Mouse (Mus musculus) lung, embryonic 16.5 days (tissue): ENCODE data around the gene Maats1. TPM values are rescaled to one million over a fixed set of nuclear protein-coding genes. Genes with fewer than 3 reads are reported as not detected.
A peak's percentile ranks its signal among the peaks of the same experiment; 100 is the strongest.

Source experiments
- ATAC-seq: fragments of 200-750 bp; cut with Nextera tagmentation; 2 replicates; pipeline ENCODE4 v1.8.0; 2017; ENCODE audit warnings: low read depth, mild to moderate bottlenecking, moderate library complexity
- H3K27ac ChIP-seq: fragments of 300-500 bp; sonication (generic); 2 replicates; pipeline ENCODE4 v1.5.1; 2014; ENCODE audit warnings: mild to moderate bottlenecking, control low read depth, low read length
- H3K27me3 ChIP-seq: fragments of 300-500 bp; sonication (generic); 2 replicates; pipeline ENCODE4 v1.6.1; 2014; ENCODE audit warnings: low read depth, low read length, mixed read lengths; ENCODE audit not compliant: control insufficient read depth, insufficient read depth
- H3K36me3 ChIP-seq: fragments of 300-500 bp; sonication (generic); 2 replicates; pipeline ENCODE4 v1.6.1; 2014; ENCODE audit warnings: low read length; ENCODE audit not compliant: control insufficient read depth, insufficient read depth
- H3K4me1 ChIP-seq: fragments of 300-500 bp; sonication (generic); replicated peaks from 2 replicates; pipeline ENCODE4 v1.6.1; 2014; ENCODE audit warnings: low read length, mixed read lengths; ENCODE audit not compliant: control insufficient read depth, insufficient read depth
- H3K4me2 ChIP-seq: fragments of 300-500 bp; sonication (generic); 2 replicates; pipeline ENCODE4 v1.6.1; 2014; ENCODE audit warnings: low read depth, low read length, control low read depth
- H3K4me3 ChIP-seq: fragments of 300-500 bp; sonication (generic); 2 replicates; pipeline ENCODE4 v1.5.1; 2014; ENCODE audit warnings: mild to moderate bottlenecking, low read length, control low read depth
- H3K9ac ChIP-seq: fragments of 300-500 bp; sonication (generic); 2 replicates; pipeline ENCODE4 v1.6.1; 2014; ENCODE audit warnings: low read length, control low read depth
- H3K9me3 ChIP-seq: fragments of 300-500 bp; sonication (generic); 2 replicates; pipeline ENCODE4 v1.6.1; 2016; ENCODE audit warnings: low read length; ENCODE audit not compliant: control insufficient read depth
- WGBS: fragments of 180-500 bp; shearing (Covaris S2); extraction: QIAGEN DNeasy Blood & Tissue Kit; methylation state at CpG from one replicate; pipeline ENCODE4 v1.1.7; 2014; 5-methylcytosine and 5-hydroxymethylcytosine counted together
- polyA plus RNA-seq: library from polyadenylated mRNA; unstranded; fragments of >200 nt; fragmentation: Nextera tagmentation; extraction: Ambion mirVana; gene quantifications from 2 replicates; pipeline ENCODE4 v1.2.1, GENCODE M21; 2015

Gene Maats1
- polyA plus RNA-seq, 1 experiment from 2014 or later: 1.9 TPM

GRCm38 (mm10) chr16:38379493-38379892 is 37.5 kb upstream of the Maats1 start:
- H3K4me2 ChIP-seq: no peak overlapping the region
- H3K9ac ChIP-seq: no peak overlapping the region
- H3K4me1 ChIP-seq: no peaks in the 10 kb centered on the region; the same call in 1 of the 2 replicates
- no peak for ATAC-seq
- WGBS: 44% methylated on average over 3 of the region's 3 CpGs
- H3K4me3 ChIP-seq: no peak overlapping the region
- H3K27me3 ChIP-seq: no peaks in the 10 kb centered on the region
- no peaks in the 10 kb centered on the region for H3K9me3 ChIP-seq
- H3K27ac ChIP-seq: no peak overlapping the region
- no peaks in the 10 kb centered on the region for H3K36me3 ChIP-seq

GRCm38 (mm10) chr16:38379088-38379487 is 37.1 kb upstream of the Maats1 start:
- ATAC-seq: no peak
- H3K4me3 ChIP-seq: no peak overlapping the region
- no peak overlapping the region for H3K27ac ChIP-seq
- no peaks in the 10 kb centered on the region for H3K9me3 ChIP-seq
- H3K4me2 ChIP-seq: no peak overlapping the region
- 13% methylated on average over 6 of the region's 6 CpGs for WGBS
- H3K36me3 ChIP-seq: no peaks in the 10 kb centered on the region
- H3K9ac ChIP-seq: no peak overlapping the region
- no peaks in the 10 kb centered on the region for H3K27me3 ChIP-seq
- no peaks in the 10 kb centered on the region; the same call in 1 of the 2 replicates for H3K4me1 ChIP-seq

- H3K4me3 ChIP-seq: no peak overlapping the region
- 80% methylated on average over 6 of the region's 6 CpGs for WGBS
- H3K27ac ChIP-seq: no peak overlapping the region
- H3K36me3 ChIP-seq: no peaks in the 10 kb centered on the region
- no peaks in the 10 kb centered on the region for H3K9me3 ChIP-seq
- no peaks in the 10 kb centered on the region for H3K27me3 ChIP-seq
- H3K4me2 ChIP-seq: no peak overlapping the region
- ATAC-seq: no peak
- no peak overlapping the region for H3K9ac ChIP-seq
- no peaks in the 10 kb centered on the region; the same call in 1 of the 2 replicates for H3K4me1 ChIP-seq
These were observed 36.6 kb upstream of the Maats1 start for GRCm38 (mm10) chr16:38378591-38378990.

- ATAC-seq: no peak
- no peak overlapping the region for H3K9ac ChIP-seq
- no peaks in the 10 kb centered on the region for H3K27me3 ChIP-seq
- no peaks in the 10 kb centered on the region for H3K36me3 ChIP-seq
- no peaks in the 10 kb centered on the region for H3K9me3 ChIP-seq
- no peak overlapping the region for H3K27ac ChIP-seq
- WGBS: 78% methylated on average over 6 of the region's 6 CpGs
- no peaks in the 10 kb centered on the region; the same call in 1 of the 2 replicates for H3K4me1 ChIP-seq
- no peak overlapping the region for H3K4me3 ChIP-seq
- H3K4me2 ChIP-seq: no peak overlapping the region
These were observed 35.6 kb upstream of the Maats1 start for GRCm38 (mm10) chr16:38377546-38377945.

GRCm38 (mm10) chr16:38376841-38377249 is 34.9 kb upstream of the Maats1 start:
- Histone ChIP-seq H3K9me3 (no peaks in the 10 kb centered on the region), H3K4me2 (peak overlapping the region; percentile 61), H3K27ac (no peak overlapping the region), H3K27me3 (no peaks in the 10 kb centered on the region), H3K9ac (peak overlapping the region; percentile 63), H3K4me3 (peak overlapping the region; percentile 45), H3K36me3 (no peaks in the 10 kb centered on the region), H3K4me1 (no peaks in the 10 kb centered on the region; the same call in 1 of the 2 replicates)
- 43% methylated on average over 8 of the region's 8 CpGs for WGBS
- ATAC-seq: peak; percentile 59

- H3K4me1 ChIP-seq: no peaks in the 10 kb centered on the region; the same call in 1 of the 2 replicates
- WGBS: 38% methylated on average over 17 of the region's 17 CpGs
- peak overlapping the region; percentile 45 for H3K4me3 ChIP-seq
- H3K36me3 ChIP-seq: no peaks in the 10 kb centered on the region
- H3K27me3 ChIP-seq: no peaks in the 10 kb centered on the region
- no peaks in the 10 kb centered on the region for H3K9me3 ChIP-seq
- ATAC-seq: peak; percentile 88
- no peak overlapping the region for H3K27ac ChIP-seq
- peak overlapping the region; percentile 61 for H3K4me2 ChIP-seq
- H3K9ac ChIP-seq: peak overlapping the region; percentile 63
These were observed 34.4 kb upstream of the Maats1 start for GRCm38 (mm10) chr16:38376163-38376840.

- Histone ChIP-seq H3K9ac (no peak overlapping the region), H3K9me3 (no peaks in the 10 kb centered on the region), H3K4me2 (no peak overlapping the region), H3K27ac (no peak overlapping the region), H3K4me3 (no peak overlapping the region), H3K27me3 (no peaks in the 10 kb centered on the region), H3K36me3 (no peaks in the 10 kb centered on the region), H3K4me1 (no peaks in the 10 kb centered on the region; the same call in 1 of the 2 replicates)
- ATAC-seq: no peak
- WGBS: 70% methylated on average over 7 of the region's 7 CpGs
These were observed 33.2 kb upstream of the Maats1 start for GRCm38 (mm10) chr16:38375182-38375581.

GRCm38 (mm10) chr16:38374379-38375140 is 32.6 kb upstream of the Maats1 start:
- 72% methylated on average over 10 of the region's 10 CpGs for whole genome bisulfite sequencing
- H3K9me3 ChIP-seq: no peaks in the 10 kb centered on the region
- no peak overlapping the region for H3K4me2 ChIP-seq
- H3K9ac ChIP-seq: no peak overlapping the region
- ATAC-seq: no peak
- H3K4me3 ChIP-seq: no peak overlapping the region
- H3K27ac ChIP-seq: no peak overlapping the region
- no peaks in the 10 kb centered on the region; the same call in 1 of the 2 replicates for H3K4me1 ChIP-seq
- H3K27me3 ChIP-seq: no peaks in the 10 kb centered on the region
- H3K36me3 ChIP-seq: no peaks in the 10 kb centered on the region

- H3K4me1 ChIP-seq: no peaks in the 10 kb centered on the region; the same call in 1 of the 2 replicates
- H3K27me3 ChIP-seq: no peaks in the 10 kb centered on the region
- H3K27ac ChIP-seq: no peak overlapping the region
- ATAC-seq: no peak
- no peak overlapping the region for H3K9ac ChIP-seq
- H3K36me3 ChIP-seq: no peaks in the 10 kb centered on the region
- H3K9me3 ChIP-seq: no peaks in the 10 kb centered on the region
- no peak overlapping the region for H3K4me3 ChIP-seq
- WGBS: 76% methylated on average over 16 of the region's 16 CpGs
- H3K4me2 ChIP-seq: no peak overlapping the region
These were observed 32.0 kb upstream of the Maats1 start for GRCm38 (mm10) chr16:38373941-38374340.
